Mouse (Mus musculus) splenic B cell, adult 2 months (primary cell): ENCODE data around the gene Resp18.

Experiments
- DNase-seq: peaks from one replicate; pipeline ENCODE4 v3.0.0-alpha.2; 2011; ENCODE audit warnings: low read depth, low spot score
- H3K27me3 ChIP-seq: 2 replicates; pipeline ENCODE4 v1.6.1; 2012; ENCODE audit warnings: mild to moderate bottlenecking, low read length, moderate library complexity, mixed read lengths; ENCODE audit not compliant: control insufficient read depth, poor library complexity, insufficient read depth, severe bottlenecking
- H3K36me3 ChIP-seq: 2 replicates; pipeline ENCODE4 v1.6.1; 2012; ENCODE audit warnings: mild to moderate bottlenecking, low read length, moderate library complexity, mixed read lengths; ENCODE audit not compliant: control insufficient read depth, poor library complexity, insufficient read depth, severe bottlenecking

The Resp18 gene

DNA sequence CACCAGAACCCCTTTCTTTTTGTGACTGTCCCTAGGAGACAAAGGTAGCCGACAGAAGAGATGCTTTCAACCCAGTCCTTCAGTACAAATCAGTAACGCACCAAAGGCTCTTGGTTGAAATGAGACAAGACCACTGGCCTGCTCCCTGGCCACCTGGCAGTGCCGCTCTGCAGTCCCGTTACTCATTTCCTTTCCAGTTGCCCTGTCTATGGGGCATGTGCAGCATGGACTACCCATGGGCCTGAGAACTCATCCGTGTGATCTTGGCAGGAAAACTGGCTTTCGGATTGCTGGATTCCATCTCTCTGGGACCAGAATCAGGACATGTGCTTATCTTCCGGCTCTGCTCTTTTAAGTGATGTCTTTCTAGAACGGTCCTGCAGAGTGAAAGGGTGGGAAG is 13.1 kb upstream of the Resp18 start:
- no peaks in the 10 kb centered on the region for H3K36me3 ChIP-seq
- H3K27me3 ChIP-seq: no peaks in the 10 kb centered on the region
- no peak for DNase-seq

- H3K27me3 ChIP-seq: no peaks in the 10 kb centered on the region
- H3K36me3 ChIP-seq: no peaks in the 10 kb centered on the region
- DNase-seq: peak; percentile 26
Observed at GRCm38 (mm10) chr1:75290582-75290981, 12.4 kb upstream of the Resp18 start.

- DNase-seq: no peak
- H3K36me3 ChIP-seq: no peaks in the 10 kb centered on the region
- H3K27me3 ChIP-seq: no peaks in the 10 kb centered on the region
Observed at GRCm38 (mm10) chr1:75289888-75290431, 11.7 kb upstream of the Resp18 start.

DNA sequence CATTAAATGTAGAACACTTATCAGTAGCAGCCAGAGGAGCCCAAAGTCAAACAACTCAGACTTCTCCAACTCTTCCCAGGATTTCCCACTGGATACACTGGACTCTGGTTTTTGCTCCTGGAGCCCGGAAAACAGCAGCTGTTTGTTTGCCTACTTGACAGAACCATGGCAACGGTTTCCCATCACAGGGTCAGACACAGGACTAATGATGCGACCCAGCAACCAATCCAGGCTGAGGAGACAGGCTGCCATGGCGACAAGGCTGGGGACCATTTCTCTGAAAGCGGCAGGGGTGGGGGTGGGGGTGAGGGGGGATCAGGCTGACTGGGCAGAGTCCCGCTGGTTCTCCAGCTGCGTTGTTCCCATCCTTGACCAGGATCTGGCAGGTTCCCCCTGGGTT is 11.2 kb upstream of the Resp18 start:
- Histone ChIP-seq H3K36me3 (no peaks in the 10 kb centered on the region), H3K27me3 (no peaks in the 10 kb centered on the region)
- DNase-seq: no peak

DNA sequence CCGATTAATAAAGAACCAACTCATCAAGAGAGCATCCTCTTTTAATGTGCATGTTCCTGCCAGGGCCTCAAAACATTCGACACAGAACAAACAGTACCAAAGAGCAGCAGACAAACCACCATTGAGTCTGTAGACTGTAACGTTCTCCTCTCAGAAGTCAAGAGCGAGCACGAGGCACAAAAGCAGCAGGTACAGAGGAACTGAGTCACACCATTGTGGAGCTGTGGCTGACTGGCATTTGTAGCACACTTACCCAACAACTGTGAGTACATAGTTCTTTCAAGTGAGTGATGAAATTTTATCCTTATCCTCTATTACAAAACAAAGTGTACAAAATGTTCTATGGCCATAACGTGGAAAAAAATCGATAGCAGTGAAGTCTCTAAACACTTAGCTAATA is 6.7 kb upstream of the Resp18 start:
- no peak for DNase-seq
- Histone ChIP-seq H3K27me3 (no peaks in the 10 kb centered on the region), H3K36me3 (no peaks in the 10 kb centered on the region)

- H3K27me3 ChIP-seq: no peaks in the 10 kb centered on the region
- H3K36me3 ChIP-seq: no peaks in the 10 kb centered on the region
- no peak for DNase-seq
Observed at GRCm38 (mm10) chr1:75283017-75283416, 4.8 kb upstream of the Resp18 start.

DNA sequence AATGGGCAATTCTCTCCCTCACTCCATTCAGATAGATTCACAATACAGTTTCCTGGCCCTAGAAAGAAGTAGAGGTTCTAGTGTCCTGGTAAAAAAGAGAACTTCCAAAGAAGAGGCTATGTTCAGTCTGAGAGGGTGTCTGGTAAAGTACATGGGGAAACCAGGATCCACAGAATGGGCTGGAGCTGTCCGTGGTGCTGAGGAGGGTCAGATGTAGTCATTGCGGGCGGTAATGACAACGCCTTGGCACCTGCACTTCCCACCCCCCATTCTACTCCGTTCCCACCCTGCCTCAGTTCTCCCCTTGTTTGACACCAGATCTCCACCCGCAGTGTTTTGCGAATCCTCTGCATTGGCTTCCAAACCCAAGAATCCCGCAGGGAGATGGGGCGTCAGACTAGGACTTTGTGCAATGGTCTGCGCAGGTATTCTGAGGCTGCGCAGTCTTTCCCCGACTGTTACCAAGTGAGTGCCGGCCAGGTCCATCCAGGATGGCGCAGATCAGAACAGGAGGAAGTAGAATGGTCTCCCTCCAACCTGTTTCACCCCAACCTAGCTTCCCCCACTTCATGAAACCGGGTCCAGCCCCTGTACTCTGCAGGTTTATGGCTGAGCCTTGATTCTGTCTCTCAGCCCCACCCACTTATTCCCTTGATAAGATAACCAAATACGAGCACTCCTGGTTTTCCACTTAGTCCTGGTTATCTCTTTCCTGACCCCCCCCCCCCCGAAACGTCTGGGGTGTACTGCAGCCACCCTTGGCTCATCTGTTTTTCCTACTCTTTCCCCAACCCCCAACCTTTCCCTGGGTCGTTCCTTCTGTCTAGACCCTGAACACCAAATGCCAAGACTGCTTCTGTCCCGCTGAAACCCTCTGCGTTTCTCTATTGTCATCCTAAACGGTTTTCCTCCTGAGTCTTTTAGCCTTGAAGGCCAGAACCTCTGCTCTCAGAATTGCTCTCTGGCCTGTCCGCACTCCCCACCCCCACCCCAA is 723 bp downstream of the Resp18 start:
- DNase-seq: peak; percentile 33
- Histone ChIP-seq H3K36me3 (no peaks in the 10 kb centered on the region), H3K27me3 (no peaks in the 10 kb centered on the region)

GRCm38 (mm10) chr1:75264091-75264880 is 13.9 kb downstream of the Resp18 start, which contains the start of gene Ptprn:
Gene Ptprn (minus strand): TSS chr1:75264502.
- DNase-seq: no peak
- H3K27me3 ChIP-seq: no peaks in the 10 kb centered on the region; the same call in 1 of the 2 replicates
- H3K36me3 ChIP-seq: no peaks in the 10 kb centered on the region

- DNase-seq: peak; percentile 60
- H3K36me3 ChIP-seq: no peaks in the 10 kb centered on the region
- H3K27me3 ChIP-seq: no peaks in the 10 kb centered on the region; the same call in 1 of the 2 replicates
Observed at GRCm38 (mm10) chr1:75262969-75263951, 15.0 kb downstream of the Resp18 start.

- Histone ChIP-seq H3K27me3 (no peaks in the 10 kb centered on the region; the same call in 1 of the 2 replicates), H3K36me3 (no peaks in the 10 kb centered on the region)
- no peak for DNase-seq
Observed at GRCm38 (mm10) chr1:75261278-75261677, 16.9 kb downstream of the Resp18 start.

DNA sequence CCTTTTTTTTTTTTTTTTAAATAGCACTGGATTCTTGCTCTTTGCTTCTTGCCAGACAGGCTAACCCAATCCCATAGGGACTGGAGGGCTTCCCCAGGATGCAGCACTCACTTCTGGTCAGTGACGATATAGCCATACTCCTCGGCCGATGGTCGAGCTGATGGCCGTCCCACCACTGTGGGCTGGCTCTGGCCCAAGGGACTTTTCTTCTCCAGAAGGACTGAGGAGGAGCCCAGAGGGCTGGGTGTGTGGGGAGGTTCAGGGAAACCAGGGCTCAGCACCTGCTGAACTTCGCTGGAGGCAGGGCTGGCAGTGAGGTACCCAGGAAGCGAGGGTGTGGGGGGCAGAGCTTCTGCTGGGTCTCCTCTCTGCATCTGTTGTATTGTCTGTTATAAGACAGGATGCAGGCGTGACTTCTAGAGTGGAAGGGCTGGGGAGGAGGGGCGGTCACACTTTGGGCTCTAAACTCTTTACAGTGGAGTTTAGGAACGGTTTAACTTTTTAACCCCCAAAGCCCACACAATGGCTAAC is 22.6 kb downstream of the Resp18 start:
- H3K36me3 ChIP-seq: no peaks in the 10 kb centered on the region
- no peak for DNase-seq

GRCm38 (mm10) chr1:75254625-75255013 is 23.6 kb downstream of the Resp18 start:
- no peak for DNase-seq
- Histone ChIP-seq H3K27me3 (no peaks in the 10 kb centered on the region), H3K36me3 (no peaks in the 10 kb centered on the region)

More for the DNA sequence above, 22.6 kb downstream of the Resp18 start:
- H3K27me3 ChIP-seq: no peaks in the 10 kb centered on the region

DNA sequence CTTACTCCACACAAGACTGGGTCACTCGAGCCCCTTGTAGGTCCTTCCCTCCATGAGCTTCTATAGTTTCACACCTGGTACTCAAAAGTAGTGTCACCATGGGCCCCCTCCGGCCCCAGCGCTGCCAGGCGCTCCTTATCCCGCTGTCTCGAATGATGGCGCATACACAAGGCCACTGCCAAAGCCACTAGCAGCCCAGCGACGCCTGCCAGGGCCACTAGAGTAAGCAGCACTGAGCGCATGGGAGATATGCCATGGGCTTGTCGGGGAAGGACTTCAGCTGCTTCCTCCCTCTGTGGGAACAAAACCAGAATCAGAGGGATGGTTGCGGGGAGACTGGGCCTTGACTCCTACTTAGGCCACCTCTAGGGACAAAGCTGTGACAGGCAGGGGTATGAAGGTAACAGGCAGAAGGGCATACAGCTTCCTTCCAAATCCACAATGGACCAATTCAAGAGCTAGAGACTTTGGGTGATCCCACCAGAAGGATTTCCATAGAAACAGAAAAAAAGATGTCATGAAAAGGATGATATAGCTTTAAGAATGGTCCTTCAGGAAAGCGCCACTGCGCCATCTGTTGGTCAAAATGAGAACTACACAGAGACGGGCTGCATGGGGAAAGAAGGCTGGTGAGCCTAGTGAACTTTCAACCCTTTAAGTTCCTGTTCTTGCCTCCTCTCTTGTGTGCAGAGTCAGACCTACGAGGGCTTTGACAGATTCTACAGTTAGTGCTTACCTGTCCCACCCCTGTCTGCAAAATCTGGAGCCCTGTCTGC is 24.2 kb downstream of the Resp18 start:
- DNase-seq: peak; percentile 90
- no peaks in the 10 kb centered on the region for H3K27me3 ChIP-seq
- no peaks in the 10 kb centered on the region for H3K36me3 ChIP-seq
